Mouse (Mus musculus) heart, postnatal 0 days (tissue): ENCODE measurements around the gene Hpdl. TPM values are rescaled to one million over a fixed set of nuclear protein-coding genes. Genes with fewer than 3 reads are reported as not detected.

Experiments
- ATAC-seq: fragments of 200-750 bp; cut with Nextera tagmentation; 2 replicates; pipeline ENCODE4 v1.8.0; 2017; ENCODE audit warnings: low read depth, moderate number of reproducible peaks, moderate library complexity; ENCODE audit not compliant: insufficient read depth
- DNase-seq: peaks from one replicate; pipeline ENCODE4 v3.0.0-alpha.2; 2016; ENCODE audit warnings: low spot score
- H3K27ac ChIP-seq: fragments of 300-500 bp; sonication (generic); 2 replicates; pipeline ENCODE4 v1.5.1; 2014; ENCODE audit warnings: low read depth, mild to moderate bottlenecking
- H3K27me3 ChIP-seq: fragments of 300-500 bp; sonication (generic); 2 replicates; pipeline ENCODE4 v1.6.1; 2014; ENCODE audit warnings: low read length, mixed read lengths; ENCODE audit not compliant: control insufficient read depth, insufficient read depth
- H3K36me3 ChIP-seq: fragments of 300-500 bp; sonication (generic); replicated peaks from 2 replicates; pipeline ENCODE4 v1.6.1; 2014; ENCODE audit warnings: low read length, mixed read lengths; ENCODE audit not compliant: control insufficient read depth, insufficient read depth
- H3K4me1 ChIP-seq: fragments of 300-500 bp; sonication (generic); 2 replicates; pipeline ENCODE4 v1.6.1; 2014; ENCODE audit warnings: antibody characterized with exemption; ENCODE audit not compliant: control insufficient read depth, insufficient read depth
- H3K4me2 ChIP-seq: fragments of 300-500 bp; sonication (generic); 2 replicates; pipeline ENCODE4 v1.6.1; 2014; ENCODE audit warnings: low read depth, mild to moderate bottlenecking, low read length, moderate library complexity
- H3K4me3 ChIP-seq: fragments of 300-500 bp; sonication (generic); 2 replicates; pipeline ENCODE4 v1.5.1; 2014; ENCODE audit warnings: low read depth, low read length
- H3K9ac ChIP-seq: fragments of 300-500 bp; sonication (generic); replicated peaks from 2 replicates; pipeline ENCODE4 v1.6.1; 2014; ENCODE audit warnings: low read depth, low read length, mixed read lengths
- H3K9me3 ChIP-seq: fragments of 300-500 bp; sonication (generic); replicated peaks from 2 replicates; pipeline ENCODE4 v1.6.1; 2016; ENCODE audit warnings: low read length; ENCODE audit not compliant: control insufficient read depth
- CTCF ChIP-seq: IDR thresholded peaks from 2 replicates; pipeline ENCODE4 v1.5.1; 2016; ENCODE audit warnings: antibody characterized with exemption, control low read depth, low read depth
- EP300 ChIP-seq: IDR thresholded peaks from 2 replicates; pipeline ENCODE4 v1.6.1; 2016; ENCODE audit warnings: antibody characterized with exemption, low read depth
- WGBS: fragments of 180-500 bp; shearing (Covaris S2); extraction: QIAGEN DNeasy Blood & Tissue Kit; methylation state at CpG from one replicate; pipeline ENCODE4 v1.1.7; 2014; 5-methylcytosine and 5-hydroxymethylcytosine counted together
- polyA plus RNA-seq: library from polyadenylated mRNA; unstranded; fragments of >200 nt; fragmentation: Nextera tagmentation; extraction: Ambion mirVana; gene quantifications from 2 replicates; pipeline ENCODE4 v1.2.1, GENCODE M21; 2015
- total RNA-seq: library from RNA; depleted of rRNA; stranded (reverse); fragments of >200 nt; gene quantifications from 2 replicates; pipeline ENCODE4 v1.2.3, GENCODE M21; 2014; ENCODE audit warnings: low replicate concordance; rRNA removed

The Hpdl gene
- total and polyA plus RNA-seq, 2 experiments from 2014 or later: 2.9 to 3.4 TPM

- H3K9me3 ChIP-seq: no peaks in the 10 kb centered on the region
- H3K4me3 ChIP-seq: no peak overlapping the region
- no peak for TF ChIP-seq CTCF
- no peak for TF ChIP-seq EP300
- H3K27ac ChIP-seq: no peak overlapping the region
- DNase-seq (no peak), ATAC-seq (no peak)
- 85% methylated on average over 5 of the region's 5 CpGs for WGBS
- no peaks in the 10 kb centered on the region for H3K4me1 ChIP-seq
- H3K36me3 ChIP-seq: no peaks in the 10 kb centered on the region
- no peak overlapping the region for H3K4me2 ChIP-seq
- H3K9ac ChIP-seq: no peak overlapping the region
- no peaks in the 10 kb centered on the region for H3K27me3 ChIP-seq
These were observed 45.1 kb downstream of the Hpdl start for GRCm38 (mm10) chr4:116776391-116776790.

Other genes with a start within 250 kb of the Hpdl start
- gene Ccdc17, start 225.1 kb downstream of the Hpdl start, total RNA-seq: 0.08 and 0.57 TPM in 2 replicates
- gene Ccdc17, start 225.1 kb downstream of the Hpdl start, polyA plus RNA-seq: 3.1 and 5.1 TPM in 2 replicates
- gene Nasp, start 193.8 kb downstream of the Hpdl start, total RNA-seq: 28.1 and 29.9 TPM in 2 replicates
- gene Nasp, start 193.8 kb downstream of the Hpdl start, polyA plus RNA-seq: 32.1 and 32.2 TPM in 2 replicates
- 465 and 479 TPM in 2 replicates for gene Akr1a1, start 170.0 kb downstream of the Hpdl start, total RNA-seq
- gene Akr1a1, start 170.0 kb downstream of the Hpdl start, polyA plus RNA-seq: 533 and 534 TPM in 2 replicates
- gene Prdx1, start 136.2 kb downstream of the Hpdl start, total RNA-seq: 317 and 334 TPM in 2 replicates
- 1,000 and 1,028 TPM in 2 replicates for gene Prdx1, start 136.2 kb downstream of the Hpdl start, polyA plus RNA-seq
- 41.1 and 51.3 TPM in 2 replicates for gene Mmachc, start 113.3 kb downstream of the Hpdl start, total RNA-seq
- 36.5 and 38.4 TPM in 2 replicates for gene Mmachc, start 113.3 kb downstream of the Hpdl start, polyA plus RNA-seq
- gene Ccdc163, start 113.2 kb downstream of the Hpdl start, total RNA-seq: 6.3 and 6.8 TPM in 2 replicates
- 6.0 and 8.7 TPM in 2 replicates for gene Ccdc163, start 113.2 kb downstream of the Hpdl start, polyA plus RNA-seq
- 1.3 and 4.0 TPM in 2 replicates for gene Tesk2, start 100.8 kb downstream of the Hpdl start, total RNA-seq
- 2.3 and 2.4 TPM in 2 replicates for gene Tesk2, start 100.8 kb downstream of the Hpdl start, polyA plus RNA-seq
- gene Toe1, start 14.1 kb downstream of the Hpdl start, total RNA-seq: 20.3 and 46.9 TPM in 2 replicates
- 17.3 and 17.5 TPM in 2 replicates for gene Toe1, start 14.1 kb downstream of the Hpdl start, polyA plus RNA-seq
- gene Mutyh, start 14.0 kb downstream of the Hpdl start, total RNA-seq: 2.6 and 6.9 TPM in 2 replicates
- gene Mutyh, start 14.0 kb downstream of the Hpdl start, polyA plus RNA-seq: 3.9 and 4.4 TPM in 2 replicates
- 1.4 and 1.5 TPM in 2 replicates for gene Zswim5, start 55.7 kb upstream of the Hpdl start, total RNA-seq
- gene Zswim5, start 55.7 kb upstream of the Hpdl start, polyA plus RNA-seq: 0.34 TPM in 2 replicates
- 103 and 124 TPM in 2 replicates for gene Urod, start 172.7 kb upstream of the Hpdl start, total RNA-seq
- gene Urod, start 172.7 kb upstream of the Hpdl start, polyA plus RNA-seq: 107 and 110 TPM in 2 replicates
- gene Hectd3, start 173.6 kb upstream of the Hpdl start, total RNA-seq: 14.4 and 19.2 TPM in 2 replicates
- gene Hectd3, start 173.6 kb upstream of the Hpdl start, polyA plus RNA-seq: 5.3 and 5.6 TPM in 2 replicates
- 10.7 and 14.0 TPM in 2 replicates for gene Eif2b3, start 197.7 kb upstream of the Hpdl start, total RNA-seq
- 25.7 and 27.5 TPM in 2 replicates for gene Eif2b3, start 197.7 kb upstream of the Hpdl start, polyA plus RNA-seq